Mouse (Mus musculus) lung, embryonic 15.5 days (tissue): ENCODE data around the gene Ect2. TPM values are rescaled to one million over a fixed set of nuclear protein-coding genes. Genes with fewer than 3 reads are reported as not detected.
A peak's percentile ranks its signal among the peaks of the same experiment; 100 is the strongest.

ENCODE experiments used
- ATAC-seq: fragments of 200-750 bp; cut with Nextera tagmentation; 2 replicates; pipeline ENCODE4 v1.8.0; 2017; ENCODE audit warnings: moderate number of reproducible peaks, borderline replicate concordance; ENCODE audit not compliant: low FRiP score, low TSS enrichment; ENCODE audit errors: extremely low read depth
- H3K27ac ChIP-seq: fragments of 300-500 bp; sonication (generic); 2 replicates; pipeline ENCODE4 v1.5.1; 2015; ENCODE audit warnings: moderate library complexity, mild to moderate bottlenecking, inconsistent platforms
- H3K27me3 ChIP-seq: fragments of 300-500 bp; sonication (generic); 2 replicates; pipeline ENCODE4 v1.6.1; 2015; ENCODE audit warnings: inconsistent platforms
- H3K36me3 ChIP-seq: fragments of 300-500 bp; sonication (generic); 2 replicates; pipeline ENCODE4 v1.6.1; 2015; ENCODE audit warnings: inconsistent platforms
- H3K4me1 ChIP-seq: fragments of 300-500 bp; sonication (generic); 2 replicates; pipeline ENCODE4 v1.6.1; 2015; ENCODE audit warnings: inconsistent platforms
- H3K4me2 ChIP-seq: fragments of 300-500 bp; sonication (generic); 2 replicates; pipeline ENCODE4 v1.6.1; 2015; ENCODE audit warnings: inconsistent platforms, mild to moderate bottlenecking, moderate library complexity
- H3K4me3 ChIP-seq: fragments of 300-500 bp; sonication (generic); 2 replicates; pipeline ENCODE4 v1.5.1; 2015; ENCODE audit warnings: mild to moderate bottlenecking, inconsistent platforms
- H3K9ac ChIP-seq: fragments of 300-500 bp; sonication (generic); 2 replicates; pipeline ENCODE4 v1.6.1; 2015; ENCODE audit warnings: inconsistent platforms
- H3K9me3 ChIP-seq: fragments of 300-500 bp; sonication (generic); 2 replicates; pipeline ENCODE4 v1.6.1; 2016; ENCODE audit warnings: inconsistent platforms
- WGBS: fragments of 180-500 bp; shearing (Covaris S2); methylation state at CpG from one replicate; pipeline ENCODE4 v1.1.7; 2015; 5-methylcytosine and 5-hydroxymethylcytosine counted together
- polyA plus RNA-seq: library from polyadenylated mRNA; unstranded; fragments of >200 nt; fragmentation: Nextera tagmentation; extraction: Ambion mirVana; gene quantifications from 2 replicates; pipeline ENCODE4 v1.2.1, GENCODE M21; 2015

Gene Ect2
- polyA plus RNA-seq, 1 experiment from 2014 or later, result 69.0 TPM

- H3K4me3 ChIP-seq, result no peak overlapping the region
- no peak overlapping the region for H3K27ac ChIP-seq
- 48% methylated on average over 1 of the region's 1 CpGs for WGBS
- H3K36me3 ChIP-seq, result no peaks in the 10 kb centered on the region
- no peak overlapping the region for H3K9ac ChIP-seq
- no peaks in the 10 kb centered on the region for H3K9me3 ChIP-seq
- H3K4me2 ChIP-seq, result no peak overlapping the region
- no peak for ATAC-seq
- peaks cover under 1% of the 10 kb centered on the region; the same call in 1 of the 2 replicates for H3K27me3 ChIP-seq
- peaks cover 16% of the 10 kb centered on the region for H3K4me1 ChIP-seq
Observed at GRCm38 (mm10) chr3:27188386-27188785, 34.7 kb upstream of the Ect2 start.

GRCm38 (mm10) chr3:27183601-27184175, 30.0 kb upstream of the Ect2 start:
- peaks cover 4% of the 10 kb centered on the region; the same call in 1 of the 2 replicates for H3K27me3 ChIP-seq
- peak overlapping the region; percentile 59 for H3K4me3 ChIP-seq
- peak overlapping the region; percentile 94 for H3K4me2 ChIP-seq
- no peak overlapping the region for H3K27ac ChIP-seq
- WGBS, result 8% methylated on average over 19 of the region's 19 CpGs
- no peaks in the 10 kb centered on the region for H3K36me3 ChIP-seq
- H3K9me3 ChIP-seq, result no peaks in the 10 kb centered on the region
- ATAC-seq, result no peak
- peaks cover 8% of the 10 kb centered on the region; the same call in 1 of the 2 replicates for H3K4me1 ChIP-seq
- H3K9ac ChIP-seq, result peak overlapping the region; percentile 41

GRCm38 (mm10) chr3:27182733-27183600, 29.3 kb upstream of the Ect2 start, which contains the start of gene Nceh1:
Gene Nceh1, plus strand, starts transcription at chr3:27182965.
- no peaks in the 10 kb centered on the region for H3K36me3 ChIP-seq
- H3K27me3 ChIP-seq, result peaks cover 4% of the 10 kb centered on the region; the same call in 1 of the 2 replicates
- ATAC-seq, result peak; percentile 96
- peaks cover 8% of the 10 kb centered on the region; the same call in 1 of the 2 replicates for H3K4me1 ChIP-seq
- under 1% methylated on average over 54 of the region's 54 CpGs for WGBS
- no peaks in the 10 kb centered on the region for H3K9me3 ChIP-seq
- peak within 1 kb of the TSS; percentile 94 for H3K4me2 ChIP-seq
- H3K27ac ChIP-seq, result no peak within 1 kb of the TSS
- H3K4me3 ChIP-seq, result peak within 1 kb of the TSS; percentile 59
- H3K9ac ChIP-seq, result peak within 1 kb of the TSS; percentile 41

GRCm38 (mm10) chr3:27179711-27180110, 26.0 kb upstream of the Ect2 start:
- ATAC-seq, result no peak
- no peaks in the 10 kb centered on the region for H3K36me3 ChIP-seq
- H3K4me1 ChIP-seq, result peaks cover 8% of the 10 kb centered on the region; the same call in 1 of the 2 replicates
- no peak overlapping the region for H3K4me3 ChIP-seq
- H3K27ac ChIP-seq, result no peak overlapping the region
- H3K9ac ChIP-seq, result no peak overlapping the region
- 83% methylated on average over 8 of the region's 8 CpGs for WGBS
- no peak overlapping the region for H3K4me2 ChIP-seq
- peaks cover 4% of the 10 kb centered on the region; the same call in 1 of the 2 replicates for H3K27me3 ChIP-seq
- no peaks in the 10 kb centered on the region for H3K9me3 ChIP-seq

GRCm38 (mm10) chr3:27170257-27170656, 16.6 kb upstream of the Ect2 start:
- WGBS, result 79% methylated on average over 1 of the region's 1 CpGs
- H3K9me3 ChIP-seq, result no peaks in the 10 kb centered on the region
- H3K27ac ChIP-seq, result no peak overlapping the region
- no peaks in the 10 kb centered on the region for H3K36me3 ChIP-seq
- no peak overlapping the region for H3K4me3 ChIP-seq
- no peak overlapping the region for H3K4me2 ChIP-seq
- no peak for ATAC-seq
- no peaks in the 10 kb centered on the region for H3K27me3 ChIP-seq
- H3K9ac ChIP-seq, result no peak overlapping the region
- no peaks in the 10 kb centered on the region for H3K4me1 ChIP-seq

- no peak overlapping the region for H3K4me2 ChIP-seq
Observed at GRCm38 (mm10) chr3:27165481-27166065, 11.9 kb upstream of the Ect2 start.

GRCm38 (mm10) chr3:27162410-27162804, 8.7 kb upstream of the Ect2 start:
- no peak overlapping the region for H3K4me3 ChIP-seq
- no peaks in the 10 kb centered on the region for H3K27me3 ChIP-seq
- H3K27ac ChIP-seq, result no peak overlapping the region
- H3K9me3 ChIP-seq, result no peaks in the 10 kb centered on the region
- H3K36me3 ChIP-seq, result no peaks in the 10 kb centered on the region
- no peak overlapping the region for H3K9ac ChIP-seq
- no peak overlapping the region for H3K4me2 ChIP-seq
- ATAC-seq, result no peak
- no peaks in the 10 kb centered on the region for H3K4me1 ChIP-seq
- WGBS, result 46% methylated on average over 2 of the region's 2 CpGs

More at GRCm38 (mm10) chr3:27165481-27166065, 11.9 kb upstream of the Ect2 start:
- Histone ChIP-seq H3K9ac (no peak overlapping the region), H3K36me3 (no peaks in the 10 kb centered on the region), H3K9me3 (no peaks in the 10 kb centered on the region), H3K4me3 (no peak overlapping the region), H3K27me3 (no peaks in the 10 kb centered on the region), H3K4me1 (no peaks in the 10 kb centered on the region), H3K27ac (no peak overlapping the region)
- ATAC-seq, result no peak
- 72% methylated on average over 3 of the region's 3 CpGs for WGBS

- no peaks in the 10 kb centered on the region for H3K4me1 ChIP-seq
- H3K27me3 ChIP-seq, result no peaks in the 10 kb centered on the region
- no peak for ATAC-seq
- H3K4me3 ChIP-seq, result no peak overlapping the region
- H3K36me3 ChIP-seq, result no peaks in the 10 kb centered on the region
- H3K9me3 ChIP-seq, result no peaks in the 10 kb centered on the region
- H3K9ac ChIP-seq, result no peak overlapping the region
- 77% methylated on average over 6 of the region's 6 CpGs for WGBS
- no peak overlapping the region for H3K27ac ChIP-seq
- no peak overlapping the region for H3K4me2 ChIP-seq
Observed at GRCm38 (mm10) chr3:27161645-27162409, 8.1 kb upstream of the Ect2 start.

GRCm38 (mm10) chr3:27158910-27159309, 5.2 kb upstream of the Ect2 start:
- WGBS, result 47% methylated on average over 4 of the region's 4 CpGs

GRCm38 (mm10) chr3:27156594-27156949, 2.9 kb upstream of the Ect2 start:
- H3K4me3 ChIP-seq, result no peak overlapping the region
- H3K9me3 ChIP-seq, result no peaks in the 10 kb centered on the region
- ATAC-seq, result no peak
- peak overlapping the region; percentile 87 for H3K27ac ChIP-seq
- H3K27me3 ChIP-seq, result no peaks in the 10 kb centered on the region
- no peak overlapping the region for H3K9ac ChIP-seq
- no peak overlapping the region for H3K4me2 ChIP-seq
- peaks cover 20% of the 10 kb centered on the region for H3K4me1 ChIP-seq
- H3K36me3 ChIP-seq, result no peaks in the 10 kb centered on the region
- WGBS, result 46% methylated on average over 3 of the region's 3 CpGs

More at GRCm38 (mm10) chr3:27158910-27159309, 5.2 kb upstream of the Ect2 start:
- no peak for ATAC-seq
- no peak overlapping the region for H3K27ac ChIP-seq
- no peak overlapping the region for H3K9ac ChIP-seq
- peaks cover 10% of the 10 kb centered on the region for H3K4me1 ChIP-seq
- H3K9me3 ChIP-seq, result no peaks in the 10 kb centered on the region
- H3K27me3 ChIP-seq, result no peaks in the 10 kb centered on the region
- no peaks in the 10 kb centered on the region for H3K36me3 ChIP-seq
- H3K4me3 ChIP-seq, result no peak overlapping the region
- no peak overlapping the region for H3K4me2 ChIP-seq

GRCm38 (mm10) chr3:27155856-27156593, 2.3 kb upstream of the Ect2 start:
- no peak overlapping the region for H3K4me2 ChIP-seq
- no peak overlapping the region for H3K4me3 ChIP-seq
- H3K4me1 ChIP-seq, result peaks cover 24% of the 10 kb centered on the region
- ATAC-seq, result no peak
- WGBS, result 49% methylated on average over 9 of the region's 9 CpGs
- H3K36me3 ChIP-seq, result no peaks in the 10 kb centered on the region
- no peaks in the 10 kb centered on the region for H3K27me3 ChIP-seq
- H3K9ac ChIP-seq, result no peak overlapping the region
- H3K9me3 ChIP-seq, result no peaks in the 10 kb centered on the region
- H3K27ac ChIP-seq, result peak overlapping the region; percentile 90
